Mouse (Mus musculus): ENCODE data around the gene Ushbp1.
"Not testable (repeated sequence)": the region's sequence is repeated elsewhere in the genome, so short reads cannot be mapped to it uniquely, and the experiment has no call there.

Ushbp1 gene

DNA sequence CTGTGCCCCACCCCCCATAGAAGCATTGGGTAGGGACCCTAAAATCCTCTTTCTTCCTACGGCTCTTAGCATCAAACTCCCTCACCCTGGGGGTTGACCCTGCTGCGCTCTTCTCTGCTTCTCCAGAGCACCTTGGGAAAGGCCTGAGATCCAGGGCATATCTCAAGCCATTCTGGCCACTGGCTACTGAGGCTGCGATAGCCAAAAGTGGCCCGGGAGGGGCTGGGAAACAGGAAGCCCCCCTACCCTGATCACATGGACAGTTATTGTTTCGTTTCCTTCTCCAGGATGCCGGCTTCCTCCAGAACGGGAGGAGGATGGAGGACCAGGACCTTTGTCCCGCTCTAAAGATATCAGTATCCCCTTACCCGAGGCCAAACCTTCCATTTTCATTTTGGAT, at the start of gene Ushbp1:
Gene Ushbp1, minus strand, starts transcription at position 174 of the 400 bp plus-strand sequence.
- in situ Hi-C loops (cut with MboI, MseI): no loop called here

DNA sequence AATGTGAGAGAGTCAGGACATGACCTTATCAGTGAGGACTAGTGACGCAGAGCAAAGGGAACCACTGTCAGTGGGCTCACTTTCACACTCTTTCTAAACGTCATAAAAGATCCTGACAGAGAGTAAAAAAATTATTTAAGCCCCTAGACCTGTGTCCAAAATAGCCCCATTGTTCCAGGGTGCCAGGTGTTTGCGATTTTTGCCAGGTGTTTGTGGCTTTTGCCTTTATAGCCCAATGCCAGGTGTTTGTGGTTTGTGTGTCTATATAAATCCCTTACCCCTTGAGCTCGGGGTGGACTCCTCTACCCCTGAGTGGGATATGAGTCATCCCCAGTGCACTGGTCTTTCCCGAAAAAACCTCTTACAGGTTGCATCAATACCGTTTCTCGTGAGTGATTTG, 49.5 kb upstream of the Ushbp1 start:
- in situ Hi-C loops (cut with MboI, MseI): no loop called here

DNA sequence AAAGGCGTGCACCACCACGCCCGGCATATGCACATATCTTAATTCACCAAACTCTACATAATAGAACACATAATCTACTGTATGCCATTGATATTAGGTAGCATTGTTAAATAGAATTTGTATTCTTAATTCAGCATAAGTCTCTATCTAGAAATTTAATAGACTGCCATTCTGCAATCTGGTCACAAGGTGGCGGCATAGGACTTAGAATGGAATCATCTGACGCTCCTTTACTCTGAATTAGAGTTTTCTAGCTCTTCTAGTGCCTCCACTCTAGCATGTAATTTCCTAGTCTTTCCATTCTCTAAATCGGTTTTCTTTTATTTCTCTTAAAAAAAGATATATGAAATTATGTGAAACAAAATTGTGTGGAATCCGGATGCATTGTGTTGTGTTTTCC, 45.8 kb upstream of the Ushbp1 start:
- in situ Hi-C loops (cut with MboI, MseI): loop anchor here (5.0 kb wide), 1 partner anchor 81 kb away; no protein-coding TSS in a partner anchor

DNA sequence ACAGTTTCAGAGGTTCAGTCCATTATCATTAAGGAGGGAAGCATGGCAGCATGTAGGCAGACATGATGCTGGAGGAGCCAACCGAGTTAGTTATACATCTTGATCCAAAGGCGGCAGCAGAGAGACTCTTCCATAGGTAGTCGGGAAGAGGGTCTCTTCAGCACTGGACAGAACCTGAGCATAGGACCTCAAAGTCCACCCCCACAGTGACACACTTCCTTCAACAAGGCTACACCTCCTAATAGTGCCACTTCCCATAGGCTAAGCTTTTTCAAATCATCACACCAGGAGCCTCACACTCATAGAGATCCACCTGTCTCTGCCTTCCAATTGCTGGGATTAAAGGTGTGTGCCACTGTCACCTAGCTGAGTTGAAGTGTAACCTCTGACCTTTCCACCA, 41.4 kb upstream of the Ushbp1 start:
- in situ Hi-C loops (cut with MboI, MseI): no loop called here

DNA sequence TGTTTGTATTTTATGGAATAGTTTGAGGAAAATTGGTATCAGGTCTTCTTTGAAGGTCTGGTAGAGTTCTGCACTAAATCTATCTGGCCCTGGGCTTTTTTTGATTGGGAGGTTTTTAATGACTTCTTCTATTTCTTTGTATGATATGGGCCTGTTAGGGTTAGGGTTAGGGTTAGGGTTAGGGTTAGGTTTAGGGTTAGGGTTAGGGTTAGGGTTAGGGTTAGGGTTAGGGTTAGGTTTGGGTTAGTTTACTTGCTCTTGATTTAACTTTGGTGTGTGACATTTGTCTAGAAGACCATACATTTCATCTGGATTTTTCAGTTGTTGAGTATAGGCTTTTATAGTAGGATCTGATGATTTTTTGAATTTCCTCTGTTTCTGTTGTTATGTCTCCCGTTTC, 37.3 kb upstream of the Ushbp1 start:
- in situ Hi-C loops (cut with MboI, MseI): not testable (repeated sequence)

DNA sequence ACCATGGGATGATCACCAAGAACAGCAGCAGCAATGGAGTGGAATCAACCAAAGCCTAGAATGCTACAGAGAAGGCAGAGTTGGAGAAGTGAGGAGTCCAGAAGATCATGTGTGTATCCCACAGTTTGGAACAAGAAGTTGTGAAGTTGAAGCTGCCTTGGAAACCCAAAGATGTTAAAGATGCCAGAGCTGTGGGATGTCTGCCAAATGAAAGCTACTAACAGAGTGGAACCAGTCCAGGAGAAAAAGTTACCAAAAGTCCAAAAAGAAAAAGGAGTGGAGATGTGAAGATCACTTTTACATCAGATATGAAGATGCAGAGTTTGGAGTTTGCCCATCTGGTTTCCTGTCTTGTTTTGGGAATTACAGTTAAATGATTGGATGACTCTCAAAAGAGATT, 26.5 kb upstream of the Ushbp1 start:
- in situ Hi-C loops (cut with MboI, MseI): no loop called here

DNA sequence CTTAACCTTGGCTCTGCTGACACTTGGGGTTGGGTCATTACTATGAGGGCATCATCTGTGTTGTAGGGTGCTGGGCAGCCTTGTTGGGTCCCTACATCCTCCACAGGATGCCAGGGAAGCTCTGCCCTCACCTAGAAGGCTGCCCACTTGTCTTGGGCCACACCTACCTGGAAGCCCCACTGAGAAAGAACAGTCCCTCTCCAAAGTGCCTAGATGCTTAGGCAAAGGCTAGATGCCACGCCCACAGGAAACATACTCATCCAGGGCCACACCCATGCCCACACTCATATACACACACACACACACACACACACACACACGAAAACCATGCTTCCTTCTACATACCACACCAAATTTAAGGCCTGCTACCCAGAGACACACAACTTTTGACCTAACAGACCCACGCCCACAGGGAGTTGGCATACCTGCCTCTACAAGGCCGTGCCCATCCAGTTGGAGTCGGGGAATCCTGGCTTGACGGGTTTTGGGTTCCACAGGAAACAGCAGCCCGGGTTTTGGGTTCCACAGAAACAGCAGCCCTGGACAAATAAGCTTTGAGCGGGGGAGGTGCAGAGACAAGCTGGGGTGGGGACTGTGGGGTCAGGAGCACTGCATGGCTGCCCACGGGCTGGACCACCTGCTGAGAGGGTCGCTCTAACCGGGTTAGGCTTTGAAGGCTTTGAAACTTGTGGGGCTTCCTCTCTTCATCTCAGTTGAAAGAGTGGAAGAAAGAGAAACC, 16.1 kb upstream of the Ushbp1 start:
- in situ Hi-C loops (cut with MboI, MseI): loop anchor here (5.0 kb wide), 1 partner anchor 1116 kb away; no protein-coding TSS in a partner anchor

DNA sequence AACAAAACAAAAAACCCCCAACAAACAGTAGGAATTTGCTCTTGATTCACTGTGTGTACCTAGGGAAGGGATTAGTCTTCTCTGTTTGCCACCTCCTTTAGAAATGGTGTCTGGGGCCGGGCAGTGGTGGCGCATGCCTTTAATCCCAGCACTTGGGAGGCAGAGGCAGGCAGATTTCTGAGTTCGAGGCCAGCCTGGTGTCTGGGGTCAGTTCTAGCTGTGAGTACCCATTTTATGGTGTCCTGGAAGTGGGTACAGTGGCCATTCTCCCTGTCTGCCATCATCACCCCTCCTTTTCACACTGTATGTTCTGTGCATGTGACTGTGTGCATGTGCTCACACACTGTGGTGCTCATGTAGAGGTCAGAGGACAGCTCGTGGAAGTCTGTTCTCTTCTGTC, 12.6 kb upstream of the Ushbp1 start:
- in situ Hi-C loops (cut with MboI, MseI): no loop called here

DNA sequence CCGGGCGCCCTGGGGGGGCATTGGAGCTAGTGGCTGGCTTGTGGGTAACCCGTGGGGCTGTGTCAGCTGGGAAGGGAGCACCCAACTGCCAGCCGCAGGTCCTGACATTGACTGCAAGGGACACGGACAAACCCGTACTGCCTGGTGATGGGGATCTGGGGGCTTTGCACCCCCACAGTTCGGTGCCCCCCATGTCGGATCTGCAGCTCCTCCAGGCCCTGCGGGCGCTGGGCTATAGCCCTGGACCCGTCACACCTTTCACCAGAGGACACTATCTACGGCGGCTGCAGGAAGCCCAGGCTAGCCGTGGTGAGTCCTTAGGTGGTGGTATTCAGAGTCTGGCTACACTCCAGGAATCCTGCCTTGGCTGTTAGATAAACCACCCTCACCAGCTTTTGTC, 11.8 kb upstream of the Ushbp1 start:
- in situ Hi-C loops (cut with MboI, MseI): no loop called here

DNA sequence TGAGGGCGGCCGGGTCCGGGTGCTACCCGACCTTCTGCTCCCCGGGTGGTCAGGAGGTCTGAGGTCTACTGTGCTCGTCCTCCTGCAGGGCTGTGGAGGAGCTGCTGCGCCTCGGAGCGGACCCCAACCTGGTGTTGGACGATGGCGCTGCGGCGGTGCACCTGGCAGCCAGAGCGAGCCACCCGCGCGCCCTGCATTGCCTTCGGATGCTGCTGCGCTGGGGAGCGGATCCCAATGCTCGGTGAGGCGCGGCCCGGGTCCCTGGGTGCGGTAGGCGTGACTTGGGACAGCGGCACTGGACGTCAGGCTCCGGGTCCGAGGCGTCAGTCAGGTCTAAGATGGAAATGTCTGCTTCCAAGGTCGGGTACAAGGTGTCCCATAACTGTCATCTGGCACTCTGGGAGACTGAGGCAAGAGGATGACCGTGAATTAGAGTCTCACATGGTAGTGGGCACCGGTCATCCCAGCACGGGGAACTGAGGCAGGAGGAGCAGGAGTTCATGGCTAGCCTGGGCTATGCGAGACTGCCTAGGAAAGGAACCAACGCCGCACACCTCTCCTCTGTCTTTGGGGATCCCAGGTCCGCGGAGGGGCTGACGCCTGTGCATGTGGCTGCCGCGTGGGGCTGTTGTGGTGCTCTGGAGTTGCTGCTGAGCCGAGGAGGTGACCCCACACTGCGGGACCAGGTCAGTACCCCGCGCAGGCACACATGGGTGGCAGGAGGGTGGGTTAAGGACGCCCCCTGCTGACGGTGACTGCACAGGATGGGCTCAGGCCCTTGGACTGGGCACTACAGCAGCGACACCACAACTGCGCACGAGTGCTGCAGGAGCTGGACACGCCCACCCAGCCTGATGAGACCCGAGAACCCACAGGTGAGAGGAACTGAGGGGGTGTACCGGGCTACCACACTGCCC, 10.8 kb upstream of the Ushbp1 start:
- in situ Hi-C loops (cut with MboI, MseI): no loop called here

DNA sequence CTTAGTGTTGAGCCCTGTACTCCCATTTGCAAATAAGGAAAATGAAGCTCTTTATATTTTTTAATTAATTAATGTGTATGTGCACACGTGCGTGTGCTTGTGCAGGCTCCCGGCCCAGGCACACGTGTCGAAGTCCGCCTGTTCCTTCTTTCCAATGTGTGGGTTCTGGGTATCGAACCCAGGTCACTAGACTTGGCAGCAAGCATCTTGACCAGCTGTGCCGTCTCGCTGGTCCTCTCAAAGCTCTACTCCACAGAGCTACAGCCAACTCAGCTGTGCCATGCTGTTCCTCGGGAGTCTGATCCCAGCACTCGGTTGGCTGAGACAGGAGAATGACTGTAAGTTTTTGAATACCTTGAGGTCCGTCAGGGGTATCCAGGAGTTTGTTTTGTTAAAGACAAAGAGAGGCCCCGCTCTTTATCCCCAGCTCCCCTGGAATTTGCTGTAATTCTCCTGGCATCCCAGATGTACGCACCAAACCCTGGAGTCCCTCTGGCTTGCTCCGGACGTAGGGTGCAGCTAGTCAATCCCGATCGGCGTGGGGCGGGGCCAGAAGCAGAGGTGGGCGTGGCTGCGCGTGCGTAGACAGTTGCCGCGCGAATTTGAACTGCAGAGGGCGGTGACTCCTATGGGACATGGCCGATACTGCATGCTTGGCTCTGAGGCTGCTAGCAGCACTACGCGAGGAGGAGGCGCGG, 9.9 kb upstream of the Ushbp1 start, which contains the start of gene Ankle1:
Gene Ankle1, plus strand, starts transcription at position 610 of the 698 bp plus-strand sequence.
- in situ Hi-C loops (cut with MboI, MseI): no loop called here

DNA sequence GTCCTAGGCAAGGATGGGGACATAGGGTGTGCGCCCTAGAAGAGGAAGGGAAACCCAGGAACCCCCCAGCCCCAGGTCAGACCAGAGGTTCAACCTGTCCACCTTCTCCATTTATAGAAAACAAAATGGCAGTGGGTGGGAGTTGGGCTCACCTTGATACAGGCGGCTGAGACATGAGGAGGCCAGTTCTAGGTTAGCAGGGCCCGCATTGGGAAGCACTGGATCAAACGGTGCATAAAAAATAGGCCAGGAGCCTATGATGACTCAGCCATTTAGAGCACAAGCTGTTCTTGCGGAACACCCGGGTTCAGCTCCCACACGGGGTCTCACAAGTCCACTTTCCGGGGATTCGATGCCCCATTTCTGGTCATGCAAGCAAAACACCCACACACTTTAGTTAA, 9.3 kb upstream of the Ushbp1 start:
- in situ Hi-C loops (cut with MboI, MseI): no loop called here

DNA sequence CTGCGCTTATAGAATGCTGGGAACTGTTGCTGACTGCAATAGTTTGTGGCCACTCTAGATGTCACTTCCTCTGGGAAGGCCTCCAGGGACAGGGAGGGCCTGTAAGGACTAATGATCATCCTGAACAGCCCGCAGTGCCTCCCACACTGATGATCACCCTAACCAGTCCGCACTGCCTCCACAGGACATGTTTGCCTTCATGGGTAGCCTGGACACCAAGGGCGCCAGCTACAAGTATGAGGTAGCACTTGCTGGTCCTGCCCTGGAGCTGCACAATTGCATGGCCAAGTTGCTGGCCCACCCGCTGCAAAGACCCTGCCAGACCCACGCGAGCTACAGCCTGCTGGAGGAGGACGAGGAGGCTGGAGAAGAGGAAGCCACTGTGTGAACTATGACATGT, 8.4 kb upstream of the Ushbp1 start:
- in situ Hi-C loops (cut with MboI, MseI): no loop called here

DNA sequence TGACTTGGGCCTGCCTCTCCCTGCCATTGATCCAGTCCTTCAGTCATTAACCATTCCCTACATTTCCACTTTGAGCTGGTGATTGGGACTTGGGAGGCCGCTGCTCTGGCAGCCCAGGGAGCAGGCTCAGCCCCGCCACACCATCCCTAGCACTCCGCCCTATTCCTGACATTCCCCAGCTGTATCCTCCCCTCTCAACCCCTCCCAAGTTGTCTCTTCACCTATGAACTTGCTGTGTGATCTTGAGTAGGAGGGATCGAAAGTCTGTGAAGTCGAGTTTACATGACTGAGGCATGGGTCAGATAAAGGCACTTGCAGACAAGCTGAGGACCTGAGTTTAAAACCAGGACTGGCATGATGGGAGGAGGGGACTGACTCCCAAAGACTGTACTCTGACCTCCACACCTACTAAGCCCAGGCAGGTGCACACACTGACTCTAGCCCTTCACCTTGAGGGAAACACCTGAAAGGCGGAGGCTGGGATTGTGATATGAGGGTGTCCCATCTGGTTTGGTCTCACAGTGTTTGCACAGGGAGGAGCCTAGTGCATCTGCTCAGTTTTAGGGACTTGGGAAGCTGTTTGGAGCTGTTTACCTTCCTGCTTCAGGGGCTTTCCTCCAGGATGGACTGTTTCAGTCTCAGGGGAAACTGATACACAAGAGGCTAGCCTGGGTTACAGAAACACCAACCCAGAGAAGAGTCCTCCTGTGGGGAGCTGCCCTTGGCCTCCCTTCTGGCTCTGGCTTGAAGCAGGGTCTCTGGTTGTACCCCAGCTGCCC, 7.7 kb upstream of the Ushbp1 start:
- in situ Hi-C loops (cut with MboI, MseI): no loop called here

DNA sequence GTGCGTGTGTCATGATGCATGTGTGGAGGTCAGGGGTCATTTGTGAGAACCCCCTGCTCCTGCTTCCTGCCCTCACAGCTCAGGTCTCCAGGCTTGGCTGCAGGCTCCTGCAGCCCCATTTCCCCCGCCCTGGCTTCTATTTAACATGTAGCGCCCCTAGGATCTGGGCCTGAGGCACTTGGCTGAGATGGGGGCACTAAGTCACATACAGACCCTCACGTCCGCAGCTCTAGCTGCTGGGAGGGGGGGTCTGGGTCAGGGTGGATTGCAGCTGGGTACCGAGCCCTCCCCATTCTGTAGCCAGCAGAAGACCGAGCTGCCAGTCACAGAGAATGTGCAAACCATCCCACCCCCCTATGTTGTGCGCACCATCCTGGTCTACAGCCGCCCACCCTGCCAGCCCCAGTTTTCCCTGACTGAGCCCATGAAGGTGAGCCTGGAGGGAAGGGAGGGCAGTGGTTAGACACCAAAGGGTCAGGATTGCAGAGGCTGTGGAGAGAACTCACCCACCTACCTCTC, 6.9 kb upstream of the Ushbp1 start:
- in situ Hi-C loops (cut with MboI, MseI): no loop called here

DNA sequence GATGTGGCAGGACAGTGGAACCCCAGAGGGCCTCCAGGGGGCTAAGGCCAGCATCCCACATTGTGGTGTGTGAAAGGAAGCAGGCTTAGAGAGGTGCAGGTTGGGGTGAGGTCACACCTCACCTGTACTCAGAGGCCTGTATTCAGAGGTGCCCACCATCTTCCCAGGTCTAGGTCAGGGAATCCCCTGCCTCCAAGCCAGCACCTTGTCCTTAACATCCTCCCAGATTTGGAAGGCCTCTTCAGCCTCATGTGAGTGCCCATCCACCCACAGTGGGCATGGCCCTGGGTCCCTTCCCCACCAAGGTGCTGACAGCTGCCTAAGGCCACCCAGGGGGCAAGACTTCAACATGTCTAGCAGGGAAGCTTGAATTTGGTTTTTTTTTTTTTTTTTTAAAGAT, 5.9 kb upstream of the Ushbp1 start:
- in situ Hi-C loops (cut with MboI, MseI): no loop called here

DNA sequence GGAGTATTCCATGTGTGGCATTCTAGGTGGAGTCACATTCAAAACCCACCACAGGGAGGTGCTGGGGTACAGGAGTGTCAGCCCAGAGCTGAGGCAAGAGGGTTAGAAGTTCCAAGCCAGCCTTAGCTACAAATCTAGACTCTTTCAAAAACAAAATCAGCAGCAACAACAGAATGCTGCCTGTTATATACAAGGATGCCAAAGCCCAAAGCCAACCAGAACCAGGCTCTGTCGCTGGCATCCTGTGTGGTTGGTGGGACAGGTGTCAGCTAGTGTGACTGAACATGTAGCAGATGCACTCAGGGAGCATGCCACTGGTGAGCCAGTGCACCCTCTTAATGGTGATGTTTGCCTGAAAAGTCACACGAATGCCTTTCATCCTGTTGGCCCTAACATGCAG, 5.2 kb upstream of the Ushbp1 start:
- in situ Hi-C loops (cut with MboI, MseI): no loop called here

DNA sequence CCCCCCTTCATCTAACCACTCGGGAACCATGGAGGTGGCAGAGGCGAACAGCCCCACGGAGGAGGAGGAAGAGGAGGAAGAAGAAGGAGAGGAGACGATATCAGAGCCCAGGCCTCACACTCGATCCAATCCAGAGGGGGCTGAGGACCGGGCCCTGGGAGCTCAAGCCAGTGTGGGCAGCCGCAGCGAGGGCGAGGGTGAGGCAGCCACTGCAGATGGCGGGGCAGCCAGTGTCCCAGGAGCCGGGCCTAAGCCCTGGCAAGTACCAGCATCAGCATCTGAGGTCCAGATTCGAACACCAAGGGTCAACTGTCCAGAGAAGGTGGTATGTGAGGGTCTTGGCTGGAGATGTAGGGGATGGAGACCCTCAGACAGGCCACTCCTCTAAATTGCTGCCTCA, 2.1 kb upstream of the Ushbp1 start:
- in situ Hi-C loops (cut with MboI, MseI): no loop called here

DNA sequence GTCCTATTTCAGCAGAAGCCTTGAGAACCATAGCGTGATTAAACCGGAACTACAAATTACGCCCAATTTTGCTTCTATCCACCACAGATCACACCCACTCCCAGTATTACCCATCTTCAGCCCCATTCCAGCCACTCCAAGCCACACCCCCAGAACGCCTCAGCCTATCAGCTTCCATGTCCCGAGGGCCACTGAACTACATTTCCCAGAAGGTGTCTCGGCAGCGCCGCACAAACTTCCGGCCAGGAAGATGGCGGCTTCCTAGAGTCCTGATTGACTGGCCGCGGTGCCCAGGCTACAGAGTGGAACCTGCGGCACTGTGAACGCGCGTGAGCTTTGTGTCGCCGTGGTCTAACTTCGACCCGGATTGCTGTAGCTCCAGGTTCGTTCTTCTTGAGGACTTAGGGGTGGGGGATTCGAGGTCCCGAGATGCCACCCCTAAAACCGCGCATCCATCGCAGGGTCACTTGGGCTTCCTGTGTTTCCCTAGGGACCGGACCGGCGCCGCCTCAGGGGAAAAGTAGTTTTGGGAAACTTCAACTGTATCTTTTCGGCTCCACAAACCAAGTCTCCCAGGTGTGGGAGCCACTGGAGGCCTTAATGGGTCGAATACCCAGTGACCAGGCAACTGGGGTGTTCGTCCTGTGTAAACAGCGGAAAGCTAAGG, 1.2 kb upstream of the Ushbp1 start, which contains the start of gene Babam1:
Gene Babam1, plus strand, starts transcription at position 223 of the 667 bp plus-strand sequence.
- in situ Hi-C loops (cut with MboI, MseI): no loop called here

DNA sequence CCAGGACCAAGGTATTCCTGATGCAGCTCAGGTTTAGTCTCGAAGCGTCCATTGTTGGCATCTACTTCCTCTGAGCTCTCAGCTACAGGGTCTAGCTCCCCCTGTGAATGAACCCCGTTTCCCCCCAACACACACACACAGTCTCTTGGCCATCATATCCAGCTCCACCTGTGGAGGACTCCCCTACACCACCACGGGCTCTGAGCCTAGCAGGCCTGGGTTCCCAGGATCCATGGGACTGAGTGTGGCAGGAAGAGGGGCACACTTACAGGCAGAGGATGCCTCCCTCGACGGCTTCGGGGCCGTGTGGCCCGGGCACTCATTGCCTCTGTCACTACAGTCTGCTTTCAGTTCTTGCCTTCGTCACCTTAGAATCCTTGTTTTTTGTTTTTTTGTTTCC, 531 bp downstream of the Ushbp1 start:
- in situ Hi-C loops (cut with MboI, MseI): no loop called here

All from T-helper 2 cell (primary cell).